Mouse (Mus musculus): ENCODE measurements around the gene Dok5. TPM values are rescaled to one million over a fixed set of nuclear protein-coding genes. Genes with fewer than 3 reads are reported as not detected.

Gene Dok5
- total RNA-seq, 2 experiments from 2014 or later = 35.9 to 38.6 TPM

- DNase-seq (ENCODE audit: low spot score in 2 of 2) = peak in 1 of 2 experiments; percentile 28
- intact Hi-C loops (cut with DNase I) = no loop called here
Measured at GRCm38 (mm10) chr2:170837824-170838557, 106.4 kb downstream of the Dok5 start.

DNA sequence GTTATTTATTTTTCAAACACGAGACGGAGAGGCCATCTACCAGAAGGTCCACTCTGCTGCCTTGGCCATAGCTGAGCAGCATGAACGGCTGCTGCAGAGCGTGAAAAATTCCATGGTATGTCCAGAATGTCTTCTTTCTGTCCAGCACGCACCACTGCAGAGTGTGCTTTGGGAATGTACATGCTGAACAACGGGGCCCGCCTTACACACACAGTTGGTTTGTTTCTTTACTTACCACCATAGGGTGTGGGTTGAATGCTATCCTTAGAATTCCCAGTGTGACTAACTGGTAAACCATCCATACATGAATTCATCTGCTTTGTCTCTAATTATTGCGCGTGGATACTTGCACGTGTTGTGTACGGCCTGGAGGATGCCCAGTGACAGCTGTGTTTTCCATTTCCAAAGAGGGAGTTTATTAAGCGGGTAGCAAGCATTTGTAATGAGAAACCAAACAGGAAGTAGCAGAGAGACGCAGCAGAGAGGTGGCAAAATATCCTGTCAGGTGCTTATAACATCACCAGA lies 109.9 kb downstream of the Dok5 start:
- DNase-seq (ENCODE audit: low spot score in 2 of 2) = peak in 1 of 2 experiments; percentile 48

DNA sequence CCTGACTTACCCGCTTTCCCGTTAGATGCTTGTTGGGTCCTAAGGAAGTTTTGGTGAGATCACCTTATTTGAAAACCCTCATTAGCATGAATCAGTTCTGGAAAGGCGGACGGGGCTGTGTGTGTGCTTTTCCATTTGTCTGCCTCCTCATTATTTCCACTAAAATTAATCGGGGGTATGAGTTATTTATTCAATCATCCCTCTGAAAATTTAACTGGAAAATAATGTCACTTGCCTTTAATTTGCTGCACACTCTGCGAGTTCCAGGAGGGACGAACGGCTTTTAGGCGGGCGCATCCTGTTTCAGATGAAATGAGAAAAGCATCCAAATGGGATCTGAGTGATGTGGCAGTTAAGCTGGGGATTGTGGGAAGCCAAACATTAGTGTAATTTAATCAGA lies 113.9 kb downstream of the Dok5 start:
- DNase-seq (ENCODE audit: low spot score in 2 of 2) = no peak
- intact Hi-C loops (cut with DNase I) = loop anchor here (5.0 kb wide), 1 partner anchor 113 kb away; the partner anchor contains the start of gene Dok5

More for the DNA sequence above, 109.9 kb downstream of the Dok5 start:
- intact Hi-C loops (cut with DNase I) = no loop called here

GRCm38 (mm10) chr2:170850058-170850457 lies 118.5 kb downstream of the Dok5 start:
- intact Hi-C loops (cut with DNase I) = no loop called here
- no peak for DNase-seq (ENCODE audit: low spot score in 2 of 2)

GRCm38 (mm10) chr2:170852337-170852736 lies 120.7 kb downstream of the Dok5 start:
- intact Hi-C loops (cut with DNase I) = no loop called here
- no peak for DNase-seq (ENCODE audit: low spot score in 2 of 2)

- peak in 1 of 2 experiments; percentile 43 for DNase-seq (ENCODE audit: low spot score in 2 of 2)
- intact Hi-C loops (cut with DNase I) = no loop called here
Measured at GRCm38 (mm10) chr2:170855210-170855609, 123.6 kb downstream of the Dok5 start.

DNA sequence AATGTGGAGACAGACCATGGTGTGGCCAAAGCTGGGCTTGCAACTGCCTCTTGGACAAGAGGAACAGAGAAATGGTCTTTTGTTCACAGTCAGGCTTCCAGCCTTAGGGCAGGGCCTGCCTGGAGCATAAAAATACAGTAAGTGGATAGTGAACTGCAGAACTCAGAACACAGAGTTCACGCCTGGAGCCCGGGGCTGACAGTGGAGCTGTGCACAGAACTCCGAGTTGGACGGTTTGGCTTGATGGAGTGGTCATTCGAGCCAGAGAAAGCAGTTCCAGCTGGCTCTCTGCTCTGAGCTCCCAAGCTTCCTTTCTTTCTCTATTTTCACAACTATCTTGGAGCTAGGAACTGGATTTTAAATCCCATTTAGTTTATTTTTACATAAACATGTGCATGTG lies 124.5 kb downstream of the Dok5 start:
- DNase-seq (ENCODE audit: low spot score in 2 of 2) = no peak
- intact Hi-C loops (cut with DNase I) = no loop called here

- intact Hi-C loops (cut with DNase I) = no loop called here
- no peak for DNase-seq (ENCODE audit: low spot score in 2 of 2)
Measured at GRCm38 (mm10) chr2:170857507-170857906, 125.9 kb downstream of the Dok5 start.

- intact Hi-C loops (cut with DNase I) = no loop called here
- no peak for DNase-seq (ENCODE audit: low spot score in 2 of 2)
Measured at GRCm38 (mm10) chr2:170858640-170859039, 127.0 kb downstream of the Dok5 start.

DNA sequence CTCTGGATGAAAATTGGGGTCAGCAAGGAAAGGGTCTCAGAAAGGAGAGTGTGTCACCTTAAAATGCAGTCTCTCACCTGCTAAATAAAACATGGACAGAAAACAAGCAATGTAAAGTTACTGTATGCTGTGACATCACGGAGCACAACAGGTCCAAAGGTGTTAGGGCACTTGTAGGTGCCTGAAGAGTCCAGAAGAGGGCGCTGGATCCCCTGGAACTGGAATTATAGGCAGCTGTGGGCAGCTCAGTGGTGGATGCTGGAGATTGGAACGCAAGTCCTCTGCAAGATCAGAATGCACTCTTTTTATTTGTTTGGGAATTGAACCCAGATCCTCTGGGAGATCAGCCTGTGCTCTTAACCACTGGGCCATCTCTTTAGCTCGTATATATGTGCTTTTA lies 129.0 kb downstream of the Dok5 start:
- DNase-seq (ENCODE audit: low spot score in 2 of 2) = no peak
- intact Hi-C loops (cut with DNase I) = no loop called here

- DNase-seq (ENCODE audit: low spot score in 2 of 2) = no peak
- intact Hi-C loops (cut with DNase I) = no loop called here
Measured at GRCm38 (mm10) chr2:170862799-170863198, 131.2 kb downstream of the Dok5 start.

DNA sequence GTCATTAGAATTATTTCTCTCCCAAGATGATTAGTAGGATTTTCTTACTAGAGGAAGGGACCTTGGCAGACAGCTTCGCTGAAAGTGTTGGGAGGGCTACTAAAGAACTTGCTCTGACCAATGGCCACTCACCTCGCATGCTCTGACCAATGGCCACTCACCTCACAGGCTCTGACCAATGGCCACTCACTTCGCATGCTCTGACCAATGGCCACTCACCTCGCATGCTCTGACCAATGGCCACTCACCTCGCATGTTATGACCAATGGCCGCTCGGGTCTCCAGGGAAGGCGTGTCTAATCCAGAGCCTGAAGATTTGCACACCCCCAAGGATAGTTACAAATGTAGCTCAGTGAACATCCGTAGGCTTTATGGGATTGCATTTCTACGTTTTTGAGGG lies 131.6 kb downstream of the Dok5 start:
- intact Hi-C loops (cut with DNase I) = no loop called here
- no peak for DNase-seq (ENCODE audit: low spot score in 2 of 2)

GRCm38 (mm10) chr2:170864043-170864442 lies 132.4 kb downstream of the Dok5 start:
- DNase-seq (ENCODE audit: low spot score in 2 of 2) = no peak
- intact Hi-C loops (cut with DNase I) = no loop called here

GRCm38 (mm10) chr2:170864820-170865219 lies 133.2 kb downstream of the Dok5 start:
- intact Hi-C loops (cut with DNase I) = no loop called here
- DNase-seq (ENCODE audit: low spot score in 2 of 2) = peak in 1 of 2 experiments; percentile 48

- no peak for DNase-seq (ENCODE audit: low spot score in 2 of 2)
- intact Hi-C loops (cut with DNase I) = loop anchor here (5.0 kb wide), 1 partner anchor 273 kb away; no protein-coding TSS in a partner anchor
Measured at GRCm38 (mm10) chr2:170870566-170870965, 139.0 kb downstream of the Dok5 start.

- peak in 1 of 2 experiments; percentile 75 for DNase-seq (ENCODE audit: low spot score in 2 of 2)
- intact Hi-C loops (cut with DNase I) = loop anchor here (5.0 kb wide), 1 partner anchor 274 kb away; no protein-coding TSS in a partner anchor
Measured at GRCm38 (mm10) chr2:170871469-170871868, 139.9 kb downstream of the Dok5 start.

DNA sequence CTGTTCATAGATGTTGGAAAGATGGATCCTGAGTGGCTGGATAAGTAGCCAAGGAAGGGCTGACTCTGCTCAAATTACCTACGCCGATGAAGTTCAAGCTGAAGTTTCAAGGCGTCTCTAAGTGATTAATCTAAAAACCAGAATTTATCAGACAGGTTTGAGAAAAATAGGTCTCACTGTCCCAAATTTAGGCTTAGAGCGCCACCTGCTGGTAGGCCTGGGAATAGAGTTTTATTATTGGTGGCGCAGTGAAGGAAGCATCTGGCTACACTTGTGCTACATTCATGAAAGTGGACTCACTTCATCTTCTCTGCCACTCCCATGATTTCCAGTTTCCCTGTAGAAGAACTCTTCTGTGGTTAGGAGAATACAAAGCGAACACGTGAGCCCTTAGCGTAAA lies 141.8 kb downstream of the Dok5 start:
- intact Hi-C loops (cut with DNase I) = loop anchor here (1.0 to 5.0 kb wide), 2 partner anchors 276 to 353 kb away; no protein-coding TSS in a partner anchor

DNA sequence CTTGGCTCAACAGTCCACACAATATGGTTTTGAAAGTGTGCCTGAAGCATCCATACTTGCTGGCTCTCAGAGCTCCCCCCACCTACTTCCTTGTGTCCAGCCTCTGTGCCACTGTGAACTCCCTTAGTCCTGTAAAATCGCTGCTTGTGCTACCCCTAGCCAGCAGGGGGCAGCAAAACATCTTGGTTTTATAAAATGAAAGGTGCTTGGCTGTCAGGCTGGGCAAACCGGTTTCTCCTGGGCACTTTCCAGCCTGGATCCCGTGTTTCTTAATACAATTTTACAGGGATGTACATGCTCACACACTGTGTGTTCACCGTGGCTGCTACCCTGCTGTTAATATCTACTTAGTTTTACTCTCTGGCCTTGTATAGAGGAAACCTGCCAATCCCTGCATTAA lies 145.9 kb downstream of the Dok5 start:
- intact Hi-C loops (cut with DNase I) = loop anchor here (2.0 kb wide), 1 partner anchor 1339 kb away; no protein-coding TSS in a partner anchor
- peak; percentile 78 to 88 for DNase-seq (ENCODE audit: low spot score in 2 of 2)

More for the DNA sequence above, 141.8 kb downstream of the Dok5 start:
- peak; percentile 84 to 87 for DNase-seq (ENCODE audit: low spot score in 2 of 2)

DNA sequence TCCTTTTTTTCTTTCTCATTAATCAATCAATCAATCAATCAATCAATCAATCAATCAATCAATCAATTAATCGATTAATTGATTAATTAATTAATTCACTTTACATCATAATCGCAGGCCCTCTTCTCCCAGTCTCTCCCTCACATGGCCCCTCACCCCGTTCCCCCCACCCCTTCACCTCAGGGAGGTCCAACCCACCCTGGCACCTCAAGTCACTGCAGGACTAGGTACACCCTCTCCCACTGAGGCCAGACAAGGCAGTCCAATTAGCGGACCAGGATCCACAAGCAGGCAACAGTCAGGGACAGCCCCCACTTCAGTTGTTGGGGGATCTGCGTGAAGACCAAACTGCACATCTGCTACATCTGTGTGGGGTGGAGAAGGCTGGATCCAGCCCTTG lies 146.3 kb downstream of the Dok5 start:
- DNase-seq (ENCODE audit: low spot score in 2 of 2) = no peak
- intact Hi-C loops (cut with DNase I) = loop anchor here (2.0 kb wide), 1 partner anchor 1339 kb away; no protein-coding TSS in a partner anchor

- intact Hi-C loops (cut with DNase I) = no loop called here
Measured at GRCm38 (mm10) chr2:170884209-170884801, 152.7 kb downstream of the Dok5 start.

More at GRCm38 (mm10) chr2:170884209-170884801, 152.7 kb downstream of the Dok5 start:
- DNase-seq (ENCODE audit: low spot score in 2 of 2) = peak in 1 of 2 experiments; percentile 31
